Mouse (Mus musculus): Measurements from ENCODE around the gene Ctdspl. TPM values are rescaled to one million over a fixed set of nuclear protein-coding genes. Genes with fewer than 3 reads are reported as not detected.

Gene Ctdspl
- polyA plus RNA-seq, 1 experiment from 2014 or later, result 2.4 TPM

DNA sequence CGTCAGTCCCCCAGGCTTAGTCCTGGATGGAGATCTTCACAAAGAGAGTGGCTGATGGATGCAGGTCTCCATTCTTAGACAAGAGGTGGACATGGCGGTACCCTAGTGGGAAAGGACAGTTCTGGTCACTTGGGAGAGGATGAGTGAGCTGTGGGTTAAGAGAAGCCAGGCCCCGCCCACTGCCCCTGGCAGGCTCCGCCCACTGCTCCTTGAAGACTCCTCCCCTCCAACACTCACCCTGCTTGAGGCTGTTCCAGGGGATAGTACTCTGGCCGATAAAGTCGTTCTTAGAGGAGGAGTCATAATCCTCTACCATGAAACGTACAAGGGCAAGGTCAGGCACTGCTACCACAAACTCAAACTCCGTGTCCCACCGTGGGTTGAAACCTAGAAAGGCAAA lies 145.5 kb downstream of the Ctdspl start:
- no peak overlapping the region for H3K4me2 ChIP-seq (ENCODE audit: low read depth, low read length)

DNA sequence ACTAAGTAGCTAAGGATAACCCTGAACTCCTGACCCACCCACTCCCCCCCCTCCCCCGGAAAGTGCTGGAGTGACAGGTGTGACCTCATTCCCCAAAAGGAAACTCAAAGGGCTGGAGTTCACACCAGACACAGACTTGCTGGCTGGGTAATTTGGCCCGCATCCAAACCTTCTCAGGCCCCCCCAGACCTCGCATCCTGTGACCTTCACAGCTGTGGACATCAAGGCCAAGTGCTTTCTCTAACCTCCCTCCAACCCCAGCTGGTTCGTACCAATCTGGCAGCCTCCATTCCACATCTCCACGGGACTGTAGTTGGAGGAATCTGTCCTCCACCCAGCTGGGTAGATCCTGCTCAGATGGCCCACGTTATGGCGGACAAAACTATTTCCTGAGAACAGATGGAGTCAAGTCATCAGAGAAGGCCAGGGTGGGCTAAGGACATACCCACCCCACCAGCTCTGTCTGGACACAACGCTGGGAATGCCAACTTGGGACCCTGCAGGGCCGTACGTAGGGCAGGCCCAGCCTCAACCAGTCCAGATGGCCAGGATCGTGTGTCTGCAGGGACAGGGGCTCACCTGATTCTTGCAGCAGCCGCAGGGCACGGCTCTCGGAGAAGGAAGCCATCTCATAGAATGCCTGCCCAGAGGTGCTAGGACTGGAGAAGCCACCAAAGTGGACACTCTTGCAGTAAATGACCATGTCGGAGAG lies 147.1 kb downstream of the Ctdspl start:
- DNase-seq, result no peak
- Histone ChIP-seq H3K27ac (ENCODE audit: low read depth) (no peak overlapping the region), H3K9me3 (ENCODE audit: low read length) (no peaks in the 10 kb centered on the region), H3K4me1 (ENCODE audit: insufficient read depth) (no peaks in the 10 kb centered on the region; the same call in 1 of the 2 replicates), H3K4me2 (ENCODE audit: low read depth, low read length) (no peak overlapping the region), H3K27me3 (ENCODE audit: insufficient read depth, low read length) (no peaks in the 10 kb centered on the region), H3K36me3 (replicated peaks; ENCODE audit: insufficient read depth, low read length) (no peaks in the 10 kb centered on the region), H3K4me3 (ENCODE audit: low read depth, low read length) (no peak overlapping the region), H3K9ac (replicated peaks) (no peak overlapping the region)
- no peak for ATAC-seq
- TF ChIP-seq CTCF (IDR thresholded peaks at IDR 0.05; ENCODE audit: low read depth), result no peak
- no peak for TF ChIP-seq EP300 (IDR thresholded peaks at IDR 0.05; ENCODE audit: low read depth)
- 77% methylated on average over 15 of the region's 15 CpGs for WGBS (ENCODE audit: insufficient replicate concordance)

More for the DNA sequence above, 145.5 kb downstream of the Ctdspl start:
- ATAC-seq (no peak), DNase-seq (no peak)
- WGBS (ENCODE audit: insufficient replicate concordance), result 73% methylated on average over 9 of the region's 9 CpGs
- H3K9ac ChIP-seq (replicated peaks), result no peak overlapping the region
- H3K27ac ChIP-seq (ENCODE audit: low read depth), result no peak overlapping the region
- TF ChIP-seq CTCF (IDR thresholded peaks at IDR 0.05; ENCODE audit: low read depth) (no peak), EP300 (IDR thresholded peaks at IDR 0.05; ENCODE audit: low read depth) (no peak)
- H3K4me3 ChIP-seq (ENCODE audit: low read depth, low read length), result no peak overlapping the region
- no peaks in the 10 kb centered on the region for H3K9me3 ChIP-seq (ENCODE audit: low read length)
- H3K36me3 ChIP-seq (replicated peaks; ENCODE audit: insufficient read depth, low read length), result no peaks in the 10 kb centered on the region
- H3K27me3 ChIP-seq (ENCODE audit: insufficient read depth, low read length), result no peaks in the 10 kb centered on the region
- no peaks in the 10 kb centered on the region; the same call in 1 of the 2 replicates for H3K4me1 ChIP-seq (ENCODE audit: insufficient read depth)

DNA sequence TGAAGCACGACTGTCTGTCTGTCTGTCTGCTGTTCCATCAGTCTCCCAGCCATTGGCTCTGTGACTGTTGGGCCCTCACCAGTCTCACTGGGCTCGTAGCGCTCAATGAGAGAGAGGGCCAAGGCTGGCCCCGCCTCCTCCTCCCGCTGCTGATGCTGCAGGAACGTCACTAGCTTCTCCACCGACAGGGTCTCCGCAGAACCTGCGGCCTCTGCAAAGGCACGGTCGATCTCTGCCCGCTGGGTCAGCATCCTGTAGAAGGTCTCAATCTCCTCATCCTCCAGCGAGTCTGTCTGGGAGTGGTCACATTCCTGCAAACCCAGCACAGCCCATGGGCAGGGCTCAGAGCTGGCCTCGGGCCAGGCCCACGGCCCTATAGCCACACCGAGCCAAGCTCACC lies 149.4 kb downstream of the Ctdspl start:
- Histone ChIP-seq H3K9ac (replicated peaks) (no peak overlapping the region), H3K9me3 (ENCODE audit: low read length) (no peaks in the 10 kb centered on the region), H3K4me3 (ENCODE audit: low read depth, low read length) (no peak overlapping the region), H3K4me2 (ENCODE audit: low read depth, low read length) (no peak overlapping the region), H3K27ac (ENCODE audit: low read depth) (no peak overlapping the region), H3K4me1 (ENCODE audit: insufficient read depth) (no peaks in the 10 kb centered on the region; the same call in 1 of the 2 replicates), H3K27me3 (ENCODE audit: insufficient read depth, low read length) (no peaks in the 10 kb centered on the region), H3K36me3 (replicated peaks; ENCODE audit: insufficient read depth, low read length) (no peaks in the 10 kb centered on the region)
- 63% methylated on average over 16 of the region's 16 CpGs for WGBS (ENCODE audit: insufficient replicate concordance)
- no peak for DNase-seq
- no peak for TF ChIP-seq EP300 (IDR thresholded peaks at IDR 0.05; ENCODE audit: low read depth)
- no peak for TF ChIP-seq CTCF (IDR thresholded peaks at IDR 0.05; ENCODE audit: low read depth)
- ATAC-seq, result peak; percentile 35

DNA sequence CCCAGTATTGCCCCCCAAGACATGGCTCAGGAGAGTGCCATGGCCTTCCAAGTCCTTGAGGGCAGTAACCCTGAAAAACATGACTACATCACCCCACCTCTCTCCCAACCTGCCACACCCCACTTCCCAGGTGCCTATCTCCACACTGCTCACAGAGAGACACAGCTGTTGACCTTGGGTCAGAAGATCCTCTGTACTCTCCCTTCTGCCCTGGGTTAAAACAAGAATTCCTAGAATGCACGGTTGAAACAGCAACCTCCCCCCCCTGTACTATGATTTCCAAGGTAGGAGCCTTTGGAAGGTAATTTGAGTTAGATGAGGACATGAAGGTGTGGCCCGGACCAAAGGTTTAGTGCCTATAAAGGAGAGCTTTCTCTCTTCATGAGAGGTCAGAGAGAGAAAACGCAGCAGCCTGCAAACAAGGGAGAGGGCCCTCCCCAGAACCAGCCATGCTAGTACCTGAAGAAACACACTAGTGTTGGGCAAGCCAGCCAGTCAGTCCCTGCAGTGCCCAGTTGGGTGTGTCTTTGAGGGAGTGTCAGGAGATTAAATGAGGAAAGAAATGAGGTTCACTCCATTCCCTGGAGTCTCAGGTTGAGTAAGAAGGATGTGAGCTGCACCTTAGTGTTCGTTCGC lies 153.9 kb downstream of the Ctdspl start:
- Histone ChIP-seq H3K4me1 (ENCODE audit: insufficient read depth) (no peaks in the 10 kb centered on the region; the same call in 1 of the 2 replicates), H3K36me3 (replicated peaks; ENCODE audit: insufficient read depth, low read length) (no peaks in the 10 kb centered on the region), H3K9ac (replicated peaks) (no peak overlapping the region), H3K4me2 (ENCODE audit: low read depth, low read length) (no peak overlapping the region), H3K27me3 (ENCODE audit: insufficient read depth, low read length) (no peaks in the 10 kb centered on the region), H3K27ac (ENCODE audit: low read depth) (no peak overlapping the region), H3K9me3 (ENCODE audit: low read length) (no peaks in the 10 kb centered on the region), H3K4me3 (ENCODE audit: low read depth, low read length) (no peak overlapping the region)
- ATAC-seq, result no peak
- no peak for DNase-seq
- 71% methylated on average over 5 of the region's 5 CpGs for WGBS (ENCODE audit: insufficient replicate concordance)
- TF ChIP-seq EP300 (IDR thresholded peaks at IDR 0.05; ENCODE audit: low read depth) (no peak), CTCF (IDR thresholded peaks at IDR 0.05; ENCODE audit: low read depth) (no peak)

DNA sequence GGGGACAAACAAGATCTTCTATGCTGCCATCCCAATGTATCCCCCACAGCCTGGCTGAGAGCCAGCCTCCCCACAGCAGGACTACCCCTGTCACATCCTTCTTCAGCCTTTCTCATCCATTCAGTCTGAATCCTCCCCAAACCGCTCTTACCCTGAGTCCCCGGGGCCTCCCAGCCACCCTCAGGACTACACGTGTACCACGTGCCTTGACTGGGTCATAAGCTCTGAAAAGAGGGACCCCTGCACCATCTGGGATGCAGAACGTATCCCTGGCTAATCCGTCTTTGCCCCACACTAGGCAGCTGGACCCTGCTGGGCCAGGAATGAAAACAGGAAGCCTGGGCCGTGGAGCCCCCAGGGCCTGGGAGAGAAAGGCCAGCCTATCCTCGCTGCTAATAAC lies 155.8 kb downstream of the Ctdspl start:
- 56% methylated on average over 8 of the region's 8 CpGs for WGBS (ENCODE audit: insufficient replicate concordance)
- no peaks in the 10 kb centered on the region for H3K27me3 ChIP-seq (ENCODE audit: insufficient read depth, low read length)
- no peaks in the 10 kb centered on the region for H3K36me3 ChIP-seq (replicated peaks; ENCODE audit: insufficient read depth, low read length)
- no peak overlapping the region for H3K4me3 ChIP-seq (ENCODE audit: low read depth, low read length)
- TF ChIP-seq EP300 (IDR thresholded peaks at IDR 0.05; ENCODE audit: low read depth), result no peak
- TF ChIP-seq CTCF (IDR thresholded peaks at IDR 0.05; ENCODE audit: low read depth), result no peak
- H3K9me3 ChIP-seq (ENCODE audit: low read length), result no peaks in the 10 kb centered on the region
- DNase-seq (no peak), ATAC-seq (no peak)
- H3K4me1 ChIP-seq (ENCODE audit: insufficient read depth), result no peaks in the 10 kb centered on the region
- no peak overlapping the region for H3K4me2 ChIP-seq (ENCODE audit: low read depth, low read length)
- H3K27ac ChIP-seq (ENCODE audit: low read depth), result no peak overlapping the region
- H3K9ac ChIP-seq (replicated peaks), result no peak overlapping the region

DNA sequence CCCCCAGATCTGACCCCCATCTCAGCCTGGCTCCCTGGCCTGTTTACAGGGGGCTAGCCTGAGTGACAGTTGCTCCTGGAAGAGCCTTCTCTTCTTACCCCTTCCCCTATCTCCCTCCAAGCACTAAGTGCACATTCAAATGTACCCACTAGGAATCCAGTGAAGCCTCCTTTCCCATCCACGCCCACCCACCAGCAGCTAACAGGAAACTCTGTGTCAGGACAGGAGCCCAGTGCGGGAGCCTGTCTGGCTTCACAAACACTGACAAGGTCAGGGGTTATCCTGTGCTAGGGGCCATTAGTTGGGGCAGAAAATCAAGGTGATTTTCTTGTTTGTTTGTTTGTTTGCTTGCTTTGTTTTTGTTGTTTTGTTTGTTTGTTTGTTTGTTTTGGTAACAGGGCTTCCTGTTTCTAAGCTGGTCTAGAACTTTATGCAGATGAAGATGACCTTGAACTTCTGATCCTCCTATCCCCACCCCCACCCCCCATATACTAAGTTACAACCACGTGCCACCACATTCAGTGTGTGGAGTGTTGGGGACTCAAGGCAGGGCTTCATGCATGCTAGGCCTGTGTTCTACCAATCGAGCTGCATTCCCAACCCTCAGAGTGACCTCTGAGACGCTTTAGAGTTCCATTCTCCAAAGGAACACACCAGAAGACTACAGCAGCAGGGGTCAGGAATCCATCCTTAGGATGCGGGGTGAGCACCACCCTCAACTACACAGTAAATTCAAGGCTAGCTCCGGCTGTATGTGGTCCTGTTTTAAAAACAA lies 156.6 kb downstream of the Ctdspl start:
- no peak overlapping the region for H3K4me3 ChIP-seq (ENCODE audit: low read depth, low read length)
- H3K9ac ChIP-seq (replicated peaks), result no peak overlapping the region
- TF ChIP-seq CTCF (IDR thresholded peaks at IDR 0.05; ENCODE audit: low read depth) (no peak), EP300 (IDR thresholded peaks at IDR 0.05; ENCODE audit: low read depth) (no peak)
- H3K27me3 ChIP-seq (ENCODE audit: insufficient read depth, low read length), result no peaks in the 10 kb centered on the region
- 71% methylated on average over 7 of the region's 7 CpGs for WGBS (ENCODE audit: insufficient replicate concordance)
- H3K4me2 ChIP-seq (ENCODE audit: low read depth, low read length), result no peak overlapping the region
- no peak overlapping the region for H3K27ac ChIP-seq (ENCODE audit: low read depth)
- no peaks in the 10 kb centered on the region for H3K36me3 ChIP-seq (replicated peaks; ENCODE audit: insufficient read depth, low read length)
- ATAC-seq, result no peak
- DNase-seq, result no peak
- no peaks in the 10 kb centered on the region for H3K9me3 ChIP-seq (ENCODE audit: low read length)
- peaks cover 2% of the 10 kb centered on the region; the same call in 1 of the 2 replicates for H3K4me1 ChIP-seq (ENCODE audit: insufficient read depth)
